Mouse (Mus musculus) naive thymus-derived CD4-positive, alpha-beta T cell, adult 2 months (primary cell): ENCODE results near the gene Gnaq.
"Not testable (repeated sequence)": the region's sequence is repeated elsewhere in the genome, so short reads cannot be mapped to it uniquely, and the experiment has no call there.

Source experiments
- DNase-seq: peaks from one replicate; pipeline ENCODE4 v3.0.0-alpha.2; 2011; ENCODE audit warnings: low read depth

Gnaq gene

GRCm38 (mm10) chr19:16259786-16260434, 127.3 kb downstream of the Gnaq start:
- no peak for DNase-seq

- peak; percentile 15 for DNase-seq
Measured at GRCm38 (mm10) chr19:16260435-16260832, 127.8 kb downstream of the Gnaq start.

- DNase-seq, result no peak
Measured at GRCm38 (mm10) chr19:16260973-16261372, 128.3 kb downstream of the Gnaq start.

- DNase-seq, result no peak
Measured at GRCm38 (mm10) chr19:16261631-16262030, 129.0 kb downstream of the Gnaq start.

GRCm38 (mm10) chr19:16262340-16262739, 129.7 kb downstream of the Gnaq start:
- no peak for DNase-seq

- not testable (repeated sequence) for DNase-seq
Measured at GRCm38 (mm10) chr19:16267362-16267761, 134.7 kb downstream of the Gnaq start.

GRCm38 (mm10) chr19:16270236-16270635, 137.6 kb downstream of the Gnaq start:
- DNase-seq, result no peak

GRCm38 (mm10) chr19:16271002-16271401, 138.4 kb downstream of the Gnaq start:
- no peak for DNase-seq

GRCm38 (mm10) chr19:16273021-16273420, 140.4 kb downstream of the Gnaq start:
- no peak for DNase-seq

- no peak for DNase-seq
Measured at GRCm38 (mm10) chr19:16280231-16280630, 147.6 kb downstream of the Gnaq start.

- DNase-seq, result no peak
Measured at GRCm38 (mm10) chr19:16285051-16286028, 152.7 kb downstream of the Gnaq start.

- DNase-seq, result no peak
Measured at GRCm38 (mm10) chr19:16286451-16287175, 154.0 kb downstream of the Gnaq start.

- DNase-seq, result no peak
Measured at GRCm38 (mm10) chr19:16287307-16287706, 154.7 kb downstream of the Gnaq start.

- DNase-seq, result no peak
Measured at GRCm38 (mm10) chr19:16287971-16288370, 155.3 kb downstream of the Gnaq start.

GRCm38 (mm10) chr19:16291088-16291487, 158.5 kb downstream of the Gnaq start:
- DNase-seq, result no peak

- no peak for DNase-seq
Measured at GRCm38 (mm10) chr19:16292056-16292608, 159.5 kb downstream of the Gnaq start.

GRCm38 (mm10) chr19:16292978-16293377, 160.3 kb downstream of the Gnaq start:
- DNase-seq, result no peak

GRCm38 (mm10) chr19:16300413-16300812, 167.8 kb downstream of the Gnaq start:
- DNase-seq, result no peak

GRCm38 (mm10) chr19:16301336-16301735, 168.7 kb downstream of the Gnaq start:
- DNase-seq, result no peak

- no peak for DNase-seq
Measured at GRCm38 (mm10) chr19:16309031-16309430, 176.4 kb downstream of the Gnaq start.

GRCm38 (mm10) chr19:16314295-16314821, 181.7 kb downstream of the Gnaq start:
- DNase-seq, result no peak

- no peak for DNase-seq
Measured at GRCm38 (mm10) chr19:16315525-16315924, 182.9 kb downstream of the Gnaq start.
